Comparison of ENCODE assay signal across 9 mouse cellular contexts in the genomic region with DNA sequence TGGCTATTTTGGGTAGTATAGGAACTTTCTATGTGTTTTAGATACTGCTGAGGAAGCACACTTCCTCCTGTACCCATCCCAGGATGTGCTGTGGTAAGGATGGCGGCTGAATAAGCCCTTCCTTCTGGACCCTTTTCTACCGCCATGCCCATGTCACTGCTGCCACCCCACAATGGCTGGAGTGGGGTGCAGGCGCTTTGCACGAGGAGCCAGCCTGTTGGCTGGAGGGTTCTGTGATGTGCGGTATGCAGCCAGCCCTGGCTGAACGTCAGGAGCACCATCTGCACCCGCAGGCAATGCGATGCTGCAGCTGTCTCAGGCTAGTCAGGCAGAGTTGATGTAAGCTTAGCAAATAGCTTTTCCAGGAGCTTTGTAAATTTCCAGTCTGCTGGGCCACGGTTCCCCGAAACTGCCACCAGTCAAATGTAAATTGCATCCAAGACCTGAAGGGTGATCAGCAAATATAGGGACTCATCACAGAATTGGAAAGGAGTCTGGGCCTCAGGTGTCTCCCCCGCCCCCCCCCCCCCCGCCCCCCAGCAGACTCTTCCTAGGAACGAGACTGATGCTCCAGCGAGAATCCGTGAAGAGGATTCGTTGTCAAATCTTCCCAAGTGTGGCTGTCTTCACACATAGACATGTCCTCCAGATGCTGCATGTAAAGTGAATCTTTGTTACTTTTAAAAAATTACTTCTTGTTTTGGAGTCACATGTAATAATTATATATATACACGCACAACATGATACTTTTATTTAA.
DNase-seq lines count a peak whose midpoint lies in the region; ATAC-seq and TF ChIP-seq lines count a peak whose summit lies in the region.
"Had no signal": no experiment of that assay in that cellular context is flagged by ENCODE, and none has a peak within 500 bp of the region (broad histone marks: within the 10 kb centered on the region; RNA-seq: fewer than 3 reads in every experiment).

No protein-coding gene starts in this region.

- intact Hi-C loops in left cerebral cortex, postnatal 25 days (cut with DNase I), result no loop called here

- H3K4me2 ChIP-seq in hindbrain, embryonic 11.5 days (replicated peaks; ENCODE audit: low read depth, low read length), result no peak overlapping the region
- no peak overlapping the region for H3K4me2 ChIP-seq in lung, postnatal 0 days (replicated peaks; ENCODE audit: low read depth, low read length)
- H3K4me2 ChIP-seq: kidney, embryonic 15.5 days had no signal

- peaks cover 3% of the 10 kb centered on the region for H3K4me1 ChIP-seq in cortical plate, adult 2 months (ENCODE audit: control insufficient read depth, insufficient read depth, low read length)
- H3K4me1 ChIP-seq in hindbrain, embryonic 11.5 days (replicated peaks; ENCODE audit: control insufficient read depth, insufficient read depth, low read length), result peaks cover 2% of the 10 kb centered on the region; the same call in 1 of the 2 replicates
- no peaks in the 10 kb centered on the region for H3K4me1 ChIP-seq in lung, postnatal 0 days (ENCODE audit: insufficient read depth, low read depth, low read length)

- H3K4me3 ChIP-seq in cortical plate, adult 2 months (ENCODE audit: insufficient read depth, low read length), result no peak overlapping the region
- no peak overlapping the region for H3K4me3 ChIP-seq in hindbrain, embryonic 11.5 days (ENCODE audit: low read depth, low read length)
- no peak overlapping the region for H3K4me3 ChIP-seq in lung, postnatal 0 days (ENCODE audit: low read depth, low read length)
- H3K4me3 ChIP-seq: kidney, embryonic 15.5 days had no signal

- H3K9me3 ChIP-seq in hindbrain, embryonic 11.5 days (ENCODE audit: control insufficient read depth, low read length), result no peaks in the 10 kb centered on the region
- no peaks in the 10 kb centered on the region for H3K9me3 ChIP-seq in lung, postnatal 0 days (ENCODE audit: low read length)
- H3K9me3 ChIP-seq: kidney, embryonic 15.5 days had no signal

- TF ChIP-seq CTCF in cortical plate, adult 2 months (IDR thresholded peaks at IDR 0.05; ENCODE audit: extremely low read depth, insufficient read depth, low read length), result no peak
- no peak for TF ChIP-seq CTCF in lung, postnatal 0 days (IDR thresholded peaks at IDR 0.05)

- WGBS in hindbrain, embryonic 11.5 days, result 42% methylated on average over 17 of the region's 17 CpGs
- WGBS in lung, postnatal 0 days, result 46% methylated on average over 17 of the region's 17 CpGs

- H3K36me3 ChIP-seq in hindbrain, embryonic 11.5 days (ENCODE audit: control insufficient read depth, insufficient read depth, low read length), result no peaks in the 10 kb centered on the region
- H3K36me3 ChIP-seq in lung, postnatal 0 days (ENCODE audit: insufficient read depth, low read length), result no peaks in the 10 kb centered on the region
- H3K36me3 ChIP-seq: kidney, embryonic 15.5 days had no signal

- no peaks in the 10 kb centered on the region for H3K27me3 ChIP-seq in hindbrain, embryonic 11.5 days (ENCODE audit: control insufficient read depth, insufficient read depth, low read length)
- no peaks in the 10 kb centered on the region for H3K27me3 ChIP-seq in lung, postnatal 0 days (replicated peaks; ENCODE audit: insufficient read depth, low read length)
- H3K27me3 ChIP-seq: kidney, embryonic 15.5 days had no signal

- peak; percentile 48 for DNase-seq in hindbrain, embryonic 11.5 days (ENCODE audit: low spot score)
- DNase-seq in left cerebral cortex, postnatal 25 days (ENCODE audit: low spot score in 2 of 2), result peak; percentile 69 to 94
- peak; percentile 65 to 76 for DNase-seq in right cerebral cortex, adult 2 months (ENCODE audit: low spot score in 2 of 2)
- no peak for DNase-seq in urinary bladder, postnatal 36 days (ENCODE audit: low spot score in 2 of 2)
- no peak for DNase-seq in lung, postnatal 0 days (ENCODE audit: low spot score)
- DNase-seq in cerebellum, adult 9-11 months, result no peak
- no peak for DNase-seq in kidney, postnatal 36 days

- peak; percentile 78 for ATAC-seq in hindbrain, embryonic 11.5 days (ENCODE audit: low FRiP score)
- ATAC-seq in lung, postnatal 0 days, result no peak

- 0 out of 2 replicates have a peak overlapping the region, but pooled peaks have one; percentile 55 for H3K27ac ChIP-seq in cortical plate, adult 2 months (ENCODE audit: insufficient read depth, low read length)
- H3K27ac ChIP-seq in hindbrain, embryonic 11.5 days (ENCODE audit: low read depth, low read length), result peak overlapping the region; percentile 25
- H3K27ac ChIP-seq in lung, postnatal 0 days (ENCODE audit: low read length), result no peak overlapping the region
- H3K27ac ChIP-seq: kidney, embryonic 15.5 days had no signal

- TF ChIP-seq POLR2A in cortical plate, adult 2 months (IDR thresholded peaks at IDR 0.05; ENCODE audit: extremely low read depth, insufficient read depth, low read length), result no peak

- TF ChIP-seq EP300 in lung, postnatal 0 days (IDR thresholded peaks at IDR 0.05), result no peak

- no peak overlapping the region for H3K9ac ChIP-seq in hindbrain, embryonic 11.5 days (ENCODE audit: low read depth, low read length)
- H3K9ac ChIP-seq in lung, postnatal 0 days (replicated peaks; ENCODE audit: low read depth), result no peak overlapping the region
- H3K9ac ChIP-seq: kidney, embryonic 15.5 days had no signal

Comparison
In these comparisons a context has a peak if more than half of its experiments do, and no peak if none do; other contexts are left out.
1. DNase-seq: peak in hindbrain, embryonic 11.5 days (single experiment), left cerebral cortex, postnatal 25 days (2 of 2) and right cerebral cortex, adult 2 months (2 of 2); none in urinary bladder, postnatal 36 days (0 of 2), lung, postnatal 0 days (single experiment), cerebellum, adult 9-11 months (single experiment) and kidney, postnatal 36 days (0 of 2).